Mouse (Mus musculus): Measurements from ENCODE around the gene Gpr139.

GRCm38 (mm10) chr7:119230971-119231370, 46.6 kb upstream of the Gpr139 start:
- TF ChIP-seq CTCF (conservative IDR thresholded peaks at IDR 0.05; ENCODE audit: low read length): no peak
- no peak for TF ChIP-seq POU5F1 (IDR thresholded peaks at IDR 0.05; ENCODE audit: borderline replicate concordance, low read length)

All from E14TG2a.4 (cell line).